Mouse (Mus musculus) lung, adult 2 months (tissue): ENCODE data around the gene Ankrd28.

Experiments
- CTCF ChIP-seq: fragments of 200-500 bp; IDR thresholded peaks from 2 replicates; pipeline ENCODE4 v1.5.1; 2011; ENCODE audit warnings: mild to moderate bottlenecking, low read length, control low read depth; ENCODE audit not compliant: insufficient read depth
- POLR2A ChIP-seq: fragments of 200-500 bp; IDR thresholded peaks from 2 replicates; pipeline ENCODE4 v1.6.1; 2011; ENCODE audit warnings: low read depth, mild to moderate bottlenecking, control low read depth, low read length, borderline replicate concordance; ENCODE audit errors: extremely low read depth

DNA sequence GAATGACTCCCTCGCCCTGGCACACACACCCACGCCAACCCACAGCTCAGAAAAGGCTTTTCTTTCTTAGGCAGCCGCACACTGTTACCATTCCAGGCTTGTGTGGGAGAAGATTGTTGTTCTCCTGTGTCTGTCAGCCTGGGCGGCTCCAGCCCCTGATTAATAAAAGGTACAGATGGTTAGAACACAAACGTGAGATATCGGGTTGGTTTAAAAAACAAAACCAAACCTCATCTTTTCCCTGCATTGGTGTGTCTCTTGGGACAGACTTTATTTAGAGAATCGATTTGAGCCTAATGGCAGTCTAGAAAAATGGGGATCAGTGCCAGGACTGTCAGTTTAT is 890 bp upstream of the Ankrd28 start:
- TF ChIP-seq CTCF (no peak), POLR2A (no peak)
